Mouse (Mus musculus): ENCODE measurements around the gene Kcnh7. TPM values are rescaled to one million over a fixed set of nuclear protein-coding genes. Genes with fewer than 3 reads are reported as not detected.

Gene Kcnh7
- total RNA-seq, 2 experiments from 2014 or later, result 0.11 to 0.17 TPM

DNA sequence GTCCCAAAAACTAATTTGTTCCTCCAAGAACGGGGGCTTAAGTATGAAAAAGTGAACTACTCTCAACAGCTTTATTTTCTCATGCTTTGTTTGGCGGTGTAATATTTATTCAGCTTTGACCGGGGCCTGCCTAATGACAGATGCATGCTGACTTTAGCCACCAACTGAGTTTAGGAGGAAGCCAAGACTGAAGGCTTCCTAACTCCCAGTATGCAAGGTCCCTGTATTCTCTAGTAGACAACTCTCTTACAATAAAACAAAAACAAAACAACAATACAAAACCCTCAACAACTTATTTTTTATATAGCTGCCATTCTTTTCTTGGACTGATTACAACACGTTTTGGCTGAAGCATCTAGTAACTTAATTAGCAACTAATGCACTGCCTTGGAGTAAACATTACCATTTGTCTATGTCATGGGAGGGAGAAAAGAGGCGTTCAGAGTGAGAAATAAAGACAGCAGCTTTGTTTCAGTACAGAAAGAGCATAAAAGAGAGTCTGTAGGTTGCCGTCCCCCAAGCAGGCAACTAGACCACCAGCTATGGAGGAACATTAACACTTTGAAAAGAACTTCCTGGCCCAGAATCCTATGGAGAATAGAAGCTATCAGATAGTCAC is 537.3 kb downstream of the Kcnh7 start:
- no peak for DNase-seq (ENCODE audit: low spot score)

DNA sequence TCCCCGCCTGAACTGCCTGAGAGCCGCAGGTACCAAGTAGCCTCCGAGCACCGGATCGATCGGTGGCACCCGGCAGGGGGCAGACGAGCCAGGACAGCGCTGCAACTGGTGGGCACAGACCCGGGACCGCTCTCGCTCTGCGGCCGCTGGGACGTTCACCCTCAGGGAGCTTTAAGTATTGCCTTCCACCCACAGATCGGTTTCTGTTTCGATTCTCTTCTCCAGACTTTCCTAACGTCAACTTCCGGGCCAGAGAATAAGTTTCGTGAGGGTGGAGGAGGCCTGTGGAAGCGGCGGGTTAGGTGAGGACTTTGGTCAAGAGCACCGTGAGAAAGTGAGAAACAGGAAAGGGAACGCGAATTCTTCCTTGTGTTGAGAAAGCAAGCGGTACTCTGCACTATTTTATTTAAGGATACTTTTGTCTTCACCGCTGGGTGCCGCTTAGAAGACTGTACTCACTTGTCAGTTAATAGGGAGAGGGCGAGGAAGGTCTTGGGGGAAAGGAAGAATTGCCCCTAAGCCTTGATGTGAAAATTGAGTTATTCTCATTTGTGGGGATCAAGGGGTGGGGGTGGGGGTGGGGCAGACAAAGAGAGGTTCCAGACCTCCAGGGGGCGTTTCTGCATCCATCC is 538.0 kb downstream of the Kcnh7 start, which contains the start of gene Ifih1:
Gene Ifih1, minus strand, starts transcription at position 242 of the 632 bp plus-strand sequence.
- peak; percentile 58 for DNase-seq (ENCODE audit: low spot score)

DNA sequence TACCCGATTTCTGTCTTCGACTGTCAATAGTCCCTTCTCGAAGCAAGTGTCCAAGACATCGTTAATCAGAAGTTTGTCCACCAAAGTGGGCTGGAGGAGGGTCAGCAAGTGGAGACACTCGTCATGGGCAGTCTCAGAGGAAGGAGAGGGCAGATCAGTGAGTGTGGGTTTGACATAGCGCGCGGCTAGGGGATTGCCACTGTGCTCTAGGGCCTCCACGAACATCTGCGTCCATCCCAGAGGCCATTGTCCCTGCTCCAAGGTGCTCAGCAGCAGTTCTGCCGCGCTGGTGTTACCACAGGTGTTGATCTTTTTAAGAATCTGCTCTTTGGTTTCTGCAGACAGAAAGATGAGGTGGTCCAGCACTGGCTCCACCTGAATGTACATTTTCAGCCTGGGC is 538.6 kb downstream of the Kcnh7 start:
- peak; percentile 10 for DNase-seq (ENCODE audit: low spot score)

DNA sequence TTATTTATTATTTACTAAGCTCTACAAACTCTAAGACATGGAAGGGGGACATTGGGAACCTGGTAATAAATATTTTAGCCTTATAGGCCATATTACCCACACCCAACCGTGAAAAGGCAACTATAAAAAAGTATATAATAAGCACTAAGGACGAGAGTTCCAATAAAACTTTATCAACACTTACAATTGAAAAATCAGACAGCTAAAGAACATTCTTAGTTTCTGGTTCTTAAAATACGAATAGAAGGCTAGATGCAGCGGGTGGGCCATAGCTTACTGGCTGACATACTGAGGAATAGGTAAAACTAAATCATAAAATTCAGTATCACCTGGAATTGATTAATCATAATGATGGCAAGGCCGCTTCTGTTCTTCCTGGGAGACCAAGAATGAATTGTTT is 539.2 kb downstream of the Kcnh7 start:
- DNase-seq (ENCODE audit: low spot score), result no peak

All from gastrocnemius, adult 18-20 months (tissue).